Mouse (Mus musculus) liver, embryonic 16.5 days (tissue): ENCODE data around the gene Ntrk1. TPM values are rescaled to one million over a fixed set of nuclear protein-coding genes. Genes with fewer than 3 reads are reported as not detected.
"Not testable (repeated sequence)": the region's sequence is repeated elsewhere in the genome, so short reads cannot be mapped to it uniquely, and the experiment has no call there.

Experiments used
- ATAC-seq: fragments of 200-750 bp; cut with Nextera tagmentation; 2 replicates; pipeline ENCODE4 v1.8.0; 2017; ENCODE audit warnings: low read depth, mild to moderate bottlenecking, moderate number of reproducible peaks, moderate library complexity
- H3K27ac ChIP-seq: fragments of 300-500 bp; sonication (generic); 2 replicates; pipeline ENCODE4 v1.5.1; 2014; ENCODE audit warnings: mild to moderate bottlenecking, low read length
- H3K27me3 ChIP-seq: fragments of 300-500 bp; sonication (generic); 2 replicates; pipeline ENCODE4 v1.6.1; 2014; ENCODE audit warnings: low read depth, low read length, mixed read lengths; ENCODE audit not compliant: control insufficient read depth, insufficient read depth
- H3K36me3 ChIP-seq: fragments of 300-500 bp; sonication (generic); 2 replicates; pipeline ENCODE4 v1.6.1; 2014; ENCODE audit warnings: mild to moderate bottlenecking; ENCODE audit not compliant: control insufficient read depth, insufficient read depth
- H3K4me1 ChIP-seq: fragments of 300-500 bp; sonication (generic); 2 replicates; pipeline ENCODE4 v1.6.1; 2014; ENCODE audit warnings: low read depth, low read length, mixed read lengths; ENCODE audit not compliant: control insufficient read depth
- H3K4me2 ChIP-seq: fragments of 300-500 bp; sonication (generic); 2 replicates; pipeline ENCODE4 v1.6.1; 2014; ENCODE audit warnings: low read depth, low read length, mixed read lengths
- H3K4me3 ChIP-seq: fragments of 300-500 bp; sonication (generic); 2 replicates; pipeline ENCODE4 v1.5.1; 2014; ENCODE audit warnings: low read depth, mild to moderate bottlenecking, low read length
- H3K9ac ChIP-seq: fragments of 300-500 bp; sonication (generic); 2 replicates; pipeline ENCODE4 v1.6.1; 2014; ENCODE audit warnings: low read depth, low read length
- H3K9me3 ChIP-seq: fragments of 300-500 bp; sonication (generic); replicated peaks from 2 replicates; pipeline ENCODE4 v1.6.1; 2016; ENCODE audit warnings: low read length; ENCODE audit not compliant: control insufficient read depth
- WGBS: fragments of 180-500 bp; shearing (Covaris S2); extraction: QIAGEN DNeasy Blood & Tissue Kit; methylation state at CpG from one replicate; pipeline ENCODE4 v1.1.7; 2014; ENCODE audit not compliant: insufficient replicate concordance; 5-methylcytosine and 5-hydroxymethylcytosine counted together
- polyA plus RNA-seq: library from polyadenylated mRNA; unstranded; fragments of >200 nt; fragmentation: Nextera tagmentation; extraction: Ambion mirVana; gene quantifications from 2 replicates; pipeline ENCODE4 v1.2.1, GENCODE M21; 2015

Ntrk1 gene
- 0.16 and 0.18 TPM in 2 replicates for polyA plus RNA-seq

GRCm38 (mm10) chr3:87794922-87795325 lies at the start of gene Ntrk1:
TSS of gene Ntrk1 (minus strand) at chr3:87795162.
- no peak for ATAC-seq
- Histone ChIP-seq H3K4me1 (peaks cover 6% of the 10 kb centered on the region; the same call in 1 of the 2 replicates), H3K4me2 (peak within 1 kb of the TSS; percentile 40), H3K36me3 (no peaks in the 10 kb centered on the region), H3K4me3 (0 out of 2 replicates have a peak within 1 kb of the TSS, but pooled peaks have one; percentile 15), H3K9ac (no peak within 1 kb of the TSS; the same call in 1 of the 2 replicates), H3K9me3 (no peaks in the 10 kb centered on the region), H3K27me3 (peaks cover 80% of the 10 kb centered on the region), H3K27ac (no peak within 1 kb of the TSS)
- under 1% methylated on average over 44 of the region's 47 CpGs for WGBS

GRCm38 (mm10) chr3:87840858-87841257 lies 45.9 kb upstream of the Ntrk1 start:
- no peak for ATAC-seq
- no peak overlapping the region for H3K27ac ChIP-seq

GRCm38 (mm10) chr3:87838622-87839021 lies 43.7 kb upstream of the Ntrk1 start:
- no peak overlapping the region for H3K27ac ChIP-seq
- H3K4me2 ChIP-seq: no peak overlapping the region

More at GRCm38 (mm10) chr3:87840858-87841257, 45.9 kb upstream of the Ntrk1 start:
- no peak overlapping the region for H3K4me3 ChIP-seq
- no peak overlapping the region for H3K9ac ChIP-seq
- H3K27me3 ChIP-seq: no peaks in the 10 kb centered on the region
- no peaks in the 10 kb centered on the region for H3K9me3 ChIP-seq
- H3K4me2 ChIP-seq: no peak overlapping the region
- H3K36me3 ChIP-seq: no peaks in the 10 kb centered on the region
- no peaks in the 10 kb centered on the region for H3K4me1 ChIP-seq

GRCm38 (mm10) chr3:87833482-87833881 lies 38.5 kb upstream of the Ntrk1 start:
- no peaks in the 10 kb centered on the region for H3K36me3 ChIP-seq
- no peak for ATAC-seq
- H3K4me1 ChIP-seq: no peaks in the 10 kb centered on the region
- H3K27ac ChIP-seq: no peak overlapping the region
- no peak overlapping the region for H3K4me2 ChIP-seq
- H3K9ac ChIP-seq: no peak overlapping the region
- no peak overlapping the region for H3K4me3 ChIP-seq
- H3K9me3 ChIP-seq: no peaks in the 10 kb centered on the region
- H3K27me3 ChIP-seq: no peaks in the 10 kb centered on the region
- 50% methylated on average over 5 of the region's 5 CpGs for WGBS

More at GRCm38 (mm10) chr3:87838622-87839021, 43.7 kb upstream of the Ntrk1 start:
- H3K36me3 ChIP-seq: no peaks in the 10 kb centered on the region
- H3K4me3 ChIP-seq: no peak overlapping the region
- no peak overlapping the region for H3K9ac ChIP-seq
- WGBS: 4% methylated on average over 4 of the region's 4 CpGs
- no peak for ATAC-seq
- no peaks in the 10 kb centered on the region for H3K9me3 ChIP-seq
- no peaks in the 10 kb centered on the region for H3K4me1 ChIP-seq
- H3K27me3 ChIP-seq: no peaks in the 10 kb centered on the region

- no peak for ATAC-seq
- Histone ChIP-seq H3K36me3 (no peaks in the 10 kb centered on the region), H3K9ac (no peak overlapping the region), H3K4me3 (no peak overlapping the region), H3K27ac (no peak overlapping the region), H3K4me2 (no peak overlapping the region), H3K4me1 (no peaks in the 10 kb centered on the region), H3K27me3 (no peaks in the 10 kb centered on the region; the same call in 1 of the 2 replicates), H3K9me3 (no peaks in the 10 kb centered on the region)
- 61% methylated on average over 7 of the region's 7 CpGs for WGBS
Observed at GRCm38 (mm10) chr3:87832109-87832859, 37.3 kb upstream of the Ntrk1 start.

- Histone ChIP-seq H3K27ac (no peak overlapping the region), H3K4me2 (no peak overlapping the region), H3K4me1 (no peaks in the 10 kb centered on the region), H3K36me3 (no peaks in the 10 kb centered on the region), H3K9me3 (no peaks in the 10 kb centered on the region), H3K27me3 (no peaks in the 10 kb centered on the region; the same call in 1 of the 2 replicates), H3K9ac (no peak overlapping the region), H3K4me3 (no peak overlapping the region)
- ATAC-seq: no peak
- 35% methylated on average over 10 of the region's 10 CpGs for WGBS
Observed at GRCm38 (mm10) chr3:87829025-87829424, 34.1 kb upstream of the Ntrk1 start.

- Histone ChIP-seq H3K4me1 (no peaks in the 10 kb centered on the region), H3K4me2 (no peak overlapping the region), H3K9me3 (no peaks in the 10 kb centered on the region), H3K9ac (no peak overlapping the region), H3K36me3 (no peaks in the 10 kb centered on the region), H3K4me3 (no peak overlapping the region), H3K27ac (no peak overlapping the region), H3K27me3 (no peaks in the 10 kb centered on the region; the same call in 1 of the 2 replicates)
- WGBS: 9% methylated on average over 4 of the region's 4 CpGs
- no peak for ATAC-seq
Observed at GRCm38 (mm10) chr3:87828435-87828834, 33.5 kb upstream of the Ntrk1 start.

GRCm38 (mm10) chr3:87824206-87824605 lies 29.2 kb upstream of the Ntrk1 start, which contains the start of gene Pear1:
TSS of gene Pear1 (minus strand) at chr3:87824306.
- WGBS: 69% methylated on average over 1 of the region's 1 CpGs
- H3K36me3 ChIP-seq, ATAC-seq: not testable (repeated sequence)

GRCm38 (mm10) chr3:87818226-87818625 lies 23.3 kb upstream of the Ntrk1 start:
- H3K9me3 ChIP-seq: no peaks in the 10 kb centered on the region
- H3K4me2 ChIP-seq: no peak overlapping the region
- no peak overlapping the region for H3K9ac ChIP-seq
- H3K27me3 ChIP-seq: peaks cover 2% of the 10 kb centered on the region; the same call in 1 of the 2 replicates
- no peak overlapping the region for H3K27ac ChIP-seq
- 49% methylated on average over 12 of the region's 12 CpGs for WGBS
- H3K36me3 ChIP-seq: no peaks in the 10 kb centered on the region
- H3K4me3 ChIP-seq: no peak overlapping the region
- no peaks in the 10 kb centered on the region for H3K4me1 ChIP-seq
- no peak for ATAC-seq

More at GRCm38 (mm10) chr3:87824206-87824605, 29.2 kb upstream of the Ntrk1 start, which contains the start of gene Pear1:
- not testable (repeated sequence) for H3K27ac ChIP-seq, H3K4me1 ChIP-seq, H3K9me3 ChIP-seq, H3K27me3 ChIP-seq, H3K9ac ChIP-seq, H3K4me2 ChIP-seq, H3K4me3 ChIP-seq
